Mouse (Mus musculus): ENCODE results near the gene Tenm2.

GRCm38 (mm10) chr11:36000585-36001281 lies 1235.0 kb downstream of the Tenm2 start:
- TF ChIP-seq POLR2A (IDR thresholded peaks at IDR 0.05; ENCODE audit: low read depth, low read length) (no peak), CTCF (conservative IDR thresholded peaks at IDR 0.05; ENCODE audit: insufficient read depth, insufficient read length, low read depth, low read length) (no peak)

Measured in kidney, adult 2 months (tissue).